Mouse (Mus musculus): ENCODE measurements around the gene Jup. TPM values are rescaled to one million over a fixed set of nuclear protein-coding genes. Genes with fewer than 3 reads are reported as not detected.
"Not testable (repeated sequence)": the region's sequence is repeated elsewhere in the genome, so short reads cannot be mapped to it uniquely, and the experiment has no call there.

The Jup gene
- polyA plus RNA-seq, 1 experiment from 2014 or later: 121 TPM

- Histone ChIP-seq H3K4me1 (peaks cover 12% of the 10 kb centered on the region), H3K27me3 (peaks cover 53% of the 10 kb centered on the region)
- H3K9me3 ChIP-seq (replicated peaks); H3K4me2 ChIP-seq; H3K4me3 ChIP-seq (replicated peaks); H3K36me3 ChIP-seq; ATAC-seq (replicated peaks; ENCODE audit: low FRiP score); H3K27ac ChIP-seq; H3K9ac ChIP-seq: not testable (repeated sequence)
- WGBS: no CpG with 5 or more reads among the region's 13 CpGs
Observed at GRCm38 (mm10) chr11:100361059-100361458, 36.5 kb downstream of the Jup start.

GRCm38 (mm10) chr11:100360175-100360574 is 37.4 kb downstream of the Jup start:
- 84% methylated on average over 6 of the region's 6 CpGs for WGBS
- Histone ChIP-seq H3K36me3 (no peaks in the 10 kb centered on the region), H3K27ac (no peak overlapping the region), H3K4me2 (no peak overlapping the region), H3K9me3 (replicated peaks) (no peaks in the 10 kb centered on the region), H3K4me1 (peaks cover 21% of the 10 kb centered on the region), H3K9ac (no peak overlapping the region), H3K27me3 (peaks cover 62% of the 10 kb centered on the region), H3K4me3 (replicated peaks) (no peak overlapping the region)
- ATAC-seq (replicated peaks; ENCODE audit: low FRiP score): no peak

- Histone ChIP-seq H3K27me3 (peaks cover 79% of the 10 kb centered on the region), H3K4me3 (replicated peaks) (no peak overlapping the region), H3K36me3 (no peaks in the 10 kb centered on the region), H3K9me3 (replicated peaks) (no peaks in the 10 kb centered on the region), H3K4me1 (peaks cover 21% of the 10 kb centered on the region), H3K4me2 (no peak overlapping the region), H3K9ac (no peak overlapping the region), H3K27ac (no peak overlapping the region)
- ATAC-seq (replicated peaks; ENCODE audit: low FRiP score): no peak
- WGBS: 54% methylated on average over 5 of the region's 5 CpGs
Observed at GRCm38 (mm10) chr11:100357408-100357807, 40.2 kb downstream of the Jup start.

GRCm38 (mm10) chr11:100356819-100357211 is 40.7 kb downstream of the Jup start:
- peak overlapping the region; percentile 60 for H3K4me3 ChIP-seq (replicated peaks)
- peaks cover 25% of the 10 kb centered on the region for H3K4me1 ChIP-seq
- no peaks in the 10 kb centered on the region for H3K36me3 ChIP-seq
- H3K9me3 ChIP-seq (replicated peaks): no peaks in the 10 kb centered on the region
- H3K27me3 ChIP-seq: peaks cover 80% of the 10 kb centered on the region
- no peak overlapping the region for H3K9ac ChIP-seq
- 13% methylated on average over 9 of the region's 9 CpGs for WGBS
- H3K4me2 ChIP-seq: peak overlapping the region; percentile 96
- no peak overlapping the region for H3K27ac ChIP-seq
- no peak for ATAC-seq (replicated peaks; ENCODE audit: low FRiP score)

- H3K27ac ChIP-seq: no peak within 1 kb of the TSS
- no peaks in the 10 kb centered on the region for H3K9me3 ChIP-seq (replicated peaks)
- H3K4me1 ChIP-seq: peaks cover 26% of the 10 kb centered on the region
- peak within 1 kb of the TSS; percentile 60 for H3K4me3 ChIP-seq (replicated peaks)
- peak within 1 kb of the TSS; percentile 52 for H3K9ac ChIP-seq
- peak within 1 kb of the TSS; percentile 96 for H3K4me2 ChIP-seq
- peaks cover 80% of the 10 kb centered on the region for H3K27me3 ChIP-seq
- peak; percentile 52 for ATAC-seq (replicated peaks; ENCODE audit: low FRiP score)
- H3K36me3 ChIP-seq: no peaks in the 10 kb centered on the region
- WGBS: 2% methylated on average over 49 of the region's 49 CpGs
Observed at GRCm38 (mm10) chr11:100355972-100356818, 41.4 kb downstream of the Jup start, which contains the start of gene Hap1. TSS of gene Hap1 (minus strand) at chr11:100356128.

- peak overlapping the region; percentile 60 for H3K4me3 ChIP-seq (replicated peaks)
- peaks cover 26% of the 10 kb centered on the region for H3K4me1 ChIP-seq
- peak overlapping the region; percentile 52 for H3K9ac ChIP-seq
- under 1% methylated on average over 51 of the region's 54 CpGs for WGBS
- H3K4me2 ChIP-seq: peak overlapping the region; percentile 96
- no peak overlapping the region for H3K27ac ChIP-seq
- H3K9me3 ChIP-seq (replicated peaks): no peaks in the 10 kb centered on the region
- no peaks in the 10 kb centered on the region for H3K36me3 ChIP-seq
- H3K27me3 ChIP-seq: peaks cover 76% of the 10 kb centered on the region
- ATAC-seq (replicated peaks; ENCODE audit: low FRiP score): peak; percentile 48
Observed at GRCm38 (mm10) chr11:100355151-100355951, 42.2 kb downstream of the Jup start.

- Histone ChIP-seq H3K4me2 (no peak overlapping the region), H3K36me3 (no peaks in the 10 kb centered on the region), H3K27me3 (peaks cover 47% of the 10 kb centered on the region), H3K9ac (no peak overlapping the region), H3K4me1 (peaks cover 26% of the 10 kb centered on the region), H3K4me3 (replicated peaks) (no peak overlapping the region), H3K27ac (no peak overlapping the region), H3K9me3 (replicated peaks) (no peaks in the 10 kb centered on the region)
- WGBS: 25% methylated on average over 10 of the region's 10 CpGs
- no peak for ATAC-seq (replicated peaks; ENCODE audit: low FRiP score)
Observed at GRCm38 (mm10) chr11:100352076-100352857, 45.3 kb downstream of the Jup start.

GRCm38 (mm10) chr11:100344269-100344668 is 53.3 kb downstream of the Jup start:
- Histone ChIP-seq H3K27ac (no peak overlapping the region), H3K9me3 (replicated peaks) (no peaks in the 10 kb centered on the region), H3K9ac (no peak overlapping the region), H3K4me3 (replicated peaks) (no peak overlapping the region), H3K36me3 (no peaks in the 10 kb centered on the region), H3K27me3 (no peaks in the 10 kb centered on the region), H3K4me2 (no peak overlapping the region), H3K4me1 (no peaks in the 10 kb centered on the region)
- 84% methylated on average over 10 of the region's 10 CpGs for WGBS
- ATAC-seq (replicated peaks; ENCODE audit: low FRiP score): no peak

- WGBS: 46% methylated on average over 3 of the region's 3 CpGs
- no peaks in the 10 kb centered on the region for H3K36me3 ChIP-seq
- H3K27ac ChIP-seq: no peak overlapping the region
- no peak overlapping the region for H3K4me3 ChIP-seq (replicated peaks)
- H3K27me3 ChIP-seq: no peaks in the 10 kb centered on the region
- no peak overlapping the region for H3K9ac ChIP-seq
- no peaks in the 10 kb centered on the region for H3K4me1 ChIP-seq
- H3K4me2 ChIP-seq: no peak overlapping the region
- H3K9me3 ChIP-seq (replicated peaks): no peaks in the 10 kb centered on the region
- no peak for ATAC-seq (replicated peaks; ENCODE audit: low FRiP score)
Observed at GRCm38 (mm10) chr11:100335731-100336130, 61.8 kb downstream of the Jup start.

- WGBS: 82% methylated on average over 6 of the region's 6 CpGs
- no peaks in the 10 kb centered on the region for H3K36me3 ChIP-seq
- no peak within 1 kb of the TSS for H3K9ac ChIP-seq
- H3K9me3 ChIP-seq (replicated peaks): no peaks in the 10 kb centered on the region
- H3K4me3 ChIP-seq (replicated peaks): no peak within 1 kb of the TSS
- no peak within 1 kb of the TSS for H3K4me2 ChIP-seq
- no peak within 1 kb of the TSS for H3K27ac ChIP-seq
- ATAC-seq (replicated peaks; ENCODE audit: low FRiP score): no peak
- H3K27me3 ChIP-seq: no peaks in the 10 kb centered on the region
- 0 out of 2 replicates have a peak, but pooled peaks cover 5% of the 10 kb centered on the region for H3K4me1 ChIP-seq
Observed at GRCm38 (mm10) chr11:100333944-100334457, 63.6 kb downstream of the Jup start, which contains the start of gene Gast. TSS of gene Gast (plus strand) at chr11:100334407.

GRCm38 (mm10) chr11:100332766-100333515 is 64.6 kb downstream of the Jup start:
- ATAC-seq (replicated peaks; ENCODE audit: low FRiP score): no peak
- Histone ChIP-seq H3K4me1 (0 out of 2 replicates have a peak, but pooled peaks cover 5% of the 10 kb centered on the region), H3K36me3 (no peaks in the 10 kb centered on the region), H3K4me2 (no peak overlapping the region), H3K27me3 (no peaks in the 10 kb centered on the region), H3K4me3 (replicated peaks) (no peak overlapping the region), H3K27ac (no peak overlapping the region), H3K9ac (no peak overlapping the region), H3K9me3 (replicated peaks) (no peaks in the 10 kb centered on the region)
- WGBS: 60% methylated on average over 9 of the region's 9 CpGs

All from kidney, embryonic 15.5 days (tissue).